Mouse (Mus musculus): Measurements from ENCODE around the gene Iqck.

DNA sequence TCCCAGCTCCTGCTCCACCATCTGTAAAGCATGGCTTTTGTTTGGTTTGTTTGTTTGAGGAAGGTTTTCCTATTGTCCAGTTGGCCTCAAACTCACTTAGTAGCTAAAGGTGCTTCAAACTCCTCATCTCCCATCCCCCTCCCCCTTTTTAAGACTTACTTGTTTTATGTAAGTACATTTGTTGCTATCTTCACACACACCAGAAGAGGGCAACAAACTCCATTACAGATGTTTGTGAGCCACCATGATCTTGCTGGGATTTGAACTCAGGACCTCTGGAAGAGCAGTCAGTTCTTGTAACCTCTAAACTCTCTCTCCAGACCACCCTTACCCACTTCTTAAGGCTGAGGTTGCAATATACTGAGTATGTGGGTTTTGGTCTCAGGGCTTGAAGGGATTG lies 42.5 kb downstream of the Iqck start:
- no peak for TF ChIP-seq POLR2A (IDR thresholded peaks at IDR 0.05; ENCODE audit: insufficient read length, low read depth)
- no peak for TF ChIP-seq MAX (IDR thresholded peaks at IDR 0.05; ENCODE audit: low read depth)
- TF ChIP-seq E2F4 (IDR thresholded peaks at IDR 0.05; ENCODE audit: insufficient read depth), result no peak
- TF ChIP-seq MYOG (IDR thresholded peaks at IDR 0.05; ENCODE audit: control insufficient read depth in 1 of 3, insufficient read depth in 1 of 3, insufficient read length in 2 of 3, low read depth in 2 of 3), result no peak
- TF ChIP-seq CEBPB (IDR thresholded peaks at IDR 0.05; ENCODE audit: insufficient read depth, poor library complexity, severe bottlenecking), result no peak

Data from myocyte (in vitro differentiated cells).